Mouse (Mus musculus): ENCODE measurements around the gene Ubald1.

DNA sequence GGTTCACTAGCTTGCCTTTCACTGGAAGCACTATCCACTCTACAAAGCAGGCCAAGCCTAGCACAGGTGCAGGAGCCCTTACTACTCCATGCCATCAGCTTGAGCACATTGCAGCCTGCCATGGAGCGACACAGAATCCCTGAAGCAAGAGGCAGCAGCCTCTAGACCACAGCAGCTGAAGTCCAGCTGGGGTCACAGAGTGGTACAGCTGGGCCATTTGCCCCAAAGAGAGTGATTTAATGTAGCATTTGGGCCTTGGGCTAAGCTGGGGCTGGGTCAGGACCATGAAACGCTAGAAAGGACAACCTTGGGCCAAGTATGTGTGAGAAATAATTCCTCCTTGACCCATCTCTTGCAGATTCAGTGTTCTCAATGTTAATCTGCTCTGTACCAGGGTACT is 32.0 kb downstream of the Ubald1 start:
- TF ChIP-seq USF1 (IDR thresholded peaks at IDR 0.05; ENCODE audit: low read depth, low read length) = no peak
- TF ChIP-seq E2F4 (IDR thresholded peaks at IDR 0.05; ENCODE audit: borderline replicate concordance, low read depth, low read length) = no peak
- no peak for TF ChIP-seq POLR2A (IDR thresholded peaks at IDR 0.05; ENCODE audit: control insufficient read depth in 1 of 2, insufficient read depth in 1 of 2, low read depth in 1 of 2, low read length in 2 of 2, poor library complexity in 1 of 2)
- TF ChIP-seq MEF2A (IDR thresholded peaks at IDR 0.05; ENCODE audit: extremely low read depth, insufficient replicate concordance, low read depth, low read length, poor library complexity, severe bottlenecking) = no peak
- TF ChIP-seq GABPA (IDR thresholded peaks at IDR 0.05; ENCODE audit: low read depth, low read length) = no peak
